Mouse (Mus musculus) cortical plate, adult 2 months (tissue): ENCODE measurements around the gene Il17f.

Source experiments
- CTCF ChIP-seq: fragments of 200-500 bp; IDR thresholded peaks from 2 replicates; pipeline ENCODE4 v1.5.1; 2011; ENCODE audit warnings: mild to moderate bottlenecking, control low read depth, low read length; ENCODE audit not compliant: insufficient read depth; ENCODE audit errors: extremely low read depth
- POLR2A ChIP-seq: fragments of 200-500 bp; IDR thresholded peaks from 2 replicates; pipeline ENCODE4 v1.6.1; 2011; ENCODE audit warnings: mild to moderate bottlenecking, low read length, control low read depth; ENCODE audit not compliant: insufficient read depth; ENCODE audit errors: extremely low read depth

DNA sequence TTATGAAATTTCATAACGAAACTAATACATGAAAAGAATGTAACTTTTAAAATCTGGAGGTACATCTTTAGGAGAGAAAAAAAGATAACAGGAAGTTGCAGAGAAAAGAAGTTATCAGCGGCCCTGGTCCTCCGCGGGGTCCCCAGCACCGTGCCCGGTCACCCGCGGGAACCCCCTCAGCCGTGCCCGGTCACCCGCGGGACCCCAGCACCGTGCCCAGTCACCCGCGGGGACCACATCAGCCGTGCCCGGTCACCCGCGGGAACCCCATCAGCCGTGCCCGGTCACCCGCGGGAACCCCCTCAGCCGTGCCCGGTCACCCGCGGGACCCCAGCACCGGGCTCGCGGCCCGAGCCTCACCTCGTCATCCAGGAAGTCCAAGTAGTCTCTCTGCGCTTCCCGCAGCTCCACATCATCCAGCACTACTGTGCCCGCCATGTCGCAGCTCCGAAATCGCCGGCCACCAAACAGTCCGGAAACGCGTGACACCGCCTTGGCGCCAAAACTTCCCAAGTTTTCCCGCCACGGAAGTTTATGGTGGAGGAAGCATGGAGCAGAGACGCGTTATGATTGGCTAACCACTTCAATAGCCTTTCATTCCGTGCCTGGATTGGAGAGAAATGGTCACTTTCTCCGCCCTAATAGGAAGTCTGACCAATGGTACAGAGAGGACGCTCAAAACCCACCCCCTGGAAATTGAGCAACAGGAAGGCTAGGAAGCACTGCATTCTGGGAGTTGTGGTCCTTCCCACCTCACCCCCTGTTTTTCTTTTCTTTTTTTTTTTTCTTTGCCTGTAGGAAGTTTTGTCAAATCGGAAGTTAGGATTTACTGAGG, 29.6 kb upstream of the Il17f start, which contains the start of gene Mcm3:
- TF ChIP-seq CTCF (no peak), POLR2A (no peak)
